In genomic region chr16:25622651-25623050, GRCm38 (mm10) we compare ENCODE assay signal across 13 mouse cellular contexts.
"Had no signal": no experiment of that assay in that cellular context is flagged by ENCODE, and none has a peak within 500 bp of the region (broad histone marks: within the 10 kb centered on the region; RNA-seq: fewer than 3 reads in every experiment).

No protein-coding gene starts in this region.

- DNase-seq: kidney, adult 18-20 months; kidney, adult 9 months; kidney, postnatal 14 days; layer of hippocampus, adult 9-11 months; liver; liver, embryonic 13.5 days; lung, adult 2 months; lung, postnatal 14 days; lung, postnatal 4 days; midbrain, embryonic 14.5 days; spleen, adult 18-20 months; thymus, adult 18-20 months; thymus, postnatal 36 days had no signal
